Mouse (Mus musculus) macrophage (primary cell): ENCODE results near the gene Gm17660. TPM values are rescaled to one million over a fixed set of nuclear protein-coding genes. Genes with fewer than 3 reads are reported as not detected.

Experiments used
- H3K27ac ChIP-seq: fragments of 350-480 bp; formaldehyde crosslinking; 2 replicates; pipeline ENCODE4 v1.9.0; 2021
- H3K36me3 ChIP-seq: fragments of 350-480 bp; formaldehyde crosslinking; 2 replicates; pipeline ENCODE4 v1.9.0; 2021; ENCODE audit errors: inconsistent target
- H3K4me3 ChIP-seq: fragments of 350-480 bp; formaldehyde crosslinking; 2 replicates; pipeline ENCODE4 v1.9.0; 2021; ENCODE audit errors: inconsistent target
- H3K79me2 ChIP-seq: fragments of 350-480 bp; formaldehyde crosslinking; 2 replicates; pipeline ENCODE4 v1.9.0; 2021; ENCODE audit errors: inconsistent target
- WGBS: methylation state at CpG from one replicate; pipeline ENCODE4 v1.1.7; 2026; ENCODE audit warnings: inconsistent platforms; ENCODE audit not compliant: missing documents; 5-methylcytosine and 5-hydroxymethylcytosine counted together
- polyA plus RNA-seq: library from polyadenylated mRNA; stranded (reverse); fragments of 250-400 nt; gene quantifications from 3 replicates; pipeline ENCODE4 v1.2.4, GENCODE M21; 2018; ENCODE audit warnings: inconsistent platforms
- total RNA-seq, 78 experiments: library from RNA; depleted of rRNA; stranded (reverse); fragments of 250-400 nt; gene quantifications; 1 replicate in 9 of 78; 2 replicates in 24 of 78; 3 replicates in 43 of 78; 4 replicates in 2 of 78; pipeline ENCODE4 v1.2.4; 2018; ENCODE audit warnings: inconsistent platforms in 56 of 78

Gm17660 gene
- not detected for total RNA-seq (2018; cell fraction: chromatin; rRNA removed)
- not detected for total RNA-seq (2018; cell fraction: cytosol; rRNA removed)
- not detected for total RNA-seq (2018; cell fraction: nucleus; rRNA removed)
- polyA plus RNA-seq: not detected in 3 replicates

DNA sequence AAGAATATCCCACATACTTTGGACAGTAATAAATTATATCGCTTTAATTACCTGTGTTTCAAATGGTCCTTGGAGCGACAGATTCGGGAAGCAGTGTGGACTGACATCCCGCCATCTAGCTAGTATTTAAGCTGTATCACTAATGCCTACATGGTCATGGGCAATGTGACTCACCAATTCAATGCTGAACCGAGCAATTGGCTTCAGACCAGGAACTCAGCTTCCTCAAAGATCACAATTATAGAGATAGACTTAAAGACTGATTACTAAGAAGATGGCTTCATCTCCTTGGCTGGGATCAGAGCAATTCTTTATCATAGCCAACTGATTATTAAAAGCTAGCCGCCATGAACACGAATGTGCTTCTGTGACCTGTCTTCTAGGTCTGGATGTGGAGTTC lies at the start of gene Gm17660:
Gene Gm17660, minus strand, starts transcription at position 101 of the 400 bp plus-strand sequence.
- Histone ChIP-seq H3K36me3 (no peaks in the 10 kb centered on the region), H3K4me3 (no peak within 1 kb of the TSS), H3K79me2 (no peaks in the 10 kb centered on the region), H3K27ac (no peak within 1 kb of the TSS)
- WGBS: 90% methylated on average over 7 of the region's 7 CpGs

DNA sequence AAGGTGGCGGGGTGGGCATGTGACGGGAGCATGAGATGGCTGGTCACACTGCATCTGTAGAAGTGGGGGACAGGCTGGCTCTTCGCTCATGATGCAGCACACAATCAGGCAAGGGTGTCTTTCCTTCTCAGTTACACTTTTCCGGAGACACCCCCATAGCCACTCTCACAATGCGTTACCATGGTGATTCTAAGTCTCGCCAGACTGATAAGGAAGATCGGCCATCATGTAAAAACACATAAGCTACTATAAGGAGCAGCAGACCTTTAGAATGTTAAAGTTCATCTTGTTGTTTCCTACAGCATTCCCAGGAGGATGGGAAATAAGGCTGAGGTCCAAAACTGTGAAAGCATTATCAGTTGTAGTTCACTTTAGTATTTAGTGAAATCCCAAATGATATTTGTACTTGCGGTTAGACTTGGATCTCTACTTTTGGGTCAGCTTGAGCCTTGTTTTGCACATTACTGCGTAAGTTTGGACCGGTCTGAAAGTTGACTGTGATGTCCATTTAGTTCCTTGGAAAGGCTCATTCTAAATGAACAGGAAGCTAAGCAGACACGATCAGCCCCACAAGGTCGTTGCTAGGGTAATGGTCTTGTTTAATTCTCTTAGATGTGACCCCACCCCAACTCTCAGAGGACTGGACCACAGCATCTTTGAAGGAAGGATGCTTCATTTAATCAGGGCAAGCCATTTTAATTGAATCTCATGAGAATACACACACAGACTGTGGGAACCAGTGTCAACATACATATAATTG lies 49.3 kb upstream of the Gm17660 start:
- H3K27ac ChIP-seq: no peak overlapping the region
- no peak overlapping the region for H3K4me3 ChIP-seq
- H3K79me2 ChIP-seq: no peaks in the 10 kb centered on the region
- no peaks in the 10 kb centered on the region for H3K36me3 ChIP-seq
- 89% methylated on average over 12 of the region's 12 CpGs for WGBS

DNA sequence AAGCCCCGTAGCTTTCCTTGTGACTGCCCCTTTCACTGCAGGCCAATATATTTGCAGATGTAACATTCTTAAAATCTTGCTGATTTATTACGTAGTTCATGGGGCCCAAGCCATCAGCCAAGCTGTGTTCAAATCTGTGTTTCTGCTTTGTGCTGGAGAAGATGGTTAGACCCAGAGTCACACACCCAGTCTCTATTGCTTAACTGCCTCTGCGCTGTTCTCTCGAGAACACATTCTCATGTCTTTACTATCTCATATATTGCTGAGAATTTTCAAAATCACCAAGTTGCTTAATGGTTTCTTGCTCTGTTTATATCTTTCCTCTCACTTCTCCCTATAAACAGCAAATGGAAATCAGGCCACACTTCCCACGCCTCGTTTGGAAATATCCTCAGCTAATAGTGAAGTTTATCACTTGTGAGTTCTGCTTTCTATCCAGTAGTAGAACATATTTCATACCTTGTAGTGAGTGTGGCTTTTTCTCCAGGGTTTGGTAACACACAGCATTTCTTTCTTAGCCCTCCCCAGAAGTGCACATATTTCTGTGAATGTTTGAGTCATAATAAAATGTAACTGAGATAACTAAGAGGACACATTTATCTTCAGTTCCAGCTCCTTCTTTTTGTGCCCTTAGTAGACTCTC lies 46.7 kb upstream of the Gm17660 start:
- Histone ChIP-seq H3K36me3 (no peaks in the 10 kb centered on the region), H3K4me3 (no peak overlapping the region), H3K27ac (no peak overlapping the region), H3K79me2 (no peaks in the 10 kb centered on the region)
- WGBS: 73% methylated on average over 6 of the region's 6 CpGs

DNA sequence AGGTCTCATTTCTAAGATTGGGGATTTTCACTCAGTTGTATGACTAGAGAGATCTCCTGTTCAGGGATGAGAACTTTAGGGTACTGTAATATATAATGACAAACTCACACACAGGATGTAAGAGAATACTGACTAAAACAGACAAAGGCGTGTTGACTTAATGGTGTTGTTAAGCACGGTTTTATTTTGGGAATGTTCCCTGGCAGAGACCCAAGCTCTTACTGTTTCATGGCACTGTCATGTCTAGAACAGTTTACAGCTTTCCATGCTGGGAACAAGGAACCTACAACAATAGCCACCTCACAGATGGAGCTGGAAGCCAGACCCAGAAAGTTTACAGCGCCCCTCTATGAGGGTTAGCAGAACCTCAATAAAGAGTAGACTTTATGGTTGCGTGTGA lies 38.5 kb upstream of the Gm17660 start:
- 92% methylated on average over 4 of the region's 4 CpGs for WGBS
- H3K79me2 ChIP-seq: no peaks in the 10 kb centered on the region
- H3K27ac ChIP-seq: no peak overlapping the region
- no peak overlapping the region for H3K4me3 ChIP-seq
- no peaks in the 10 kb centered on the region for H3K36me3 ChIP-seq

DNA sequence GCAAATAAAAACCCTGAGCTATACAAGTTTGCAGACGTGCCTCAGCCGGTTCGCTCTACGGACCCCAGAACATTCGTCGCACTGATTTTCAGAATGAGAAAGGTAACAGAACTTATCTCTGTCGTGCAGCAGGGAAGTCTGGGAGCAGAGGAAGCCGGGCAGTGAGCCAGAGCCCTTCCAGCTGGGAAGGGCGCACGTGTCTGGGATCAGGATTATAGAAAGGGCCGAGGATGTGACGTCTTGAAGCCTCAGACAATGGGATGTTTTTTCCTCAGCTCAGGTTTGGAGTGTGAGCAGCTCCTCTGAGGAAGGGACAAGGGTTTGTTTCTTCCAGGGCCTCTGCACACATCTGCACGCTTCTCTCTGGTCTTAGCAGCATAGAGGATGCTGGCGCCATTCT lies 37.7 kb upstream of the Gm17660 start:
- 74% methylated on average over 14 of the region's 14 CpGs for WGBS
- Histone ChIP-seq H3K4me3 (no peak overlapping the region), H3K36me3 (no peaks in the 10 kb centered on the region), H3K79me2 (no peaks in the 10 kb centered on the region), H3K27ac (no peak overlapping the region)

DNA sequence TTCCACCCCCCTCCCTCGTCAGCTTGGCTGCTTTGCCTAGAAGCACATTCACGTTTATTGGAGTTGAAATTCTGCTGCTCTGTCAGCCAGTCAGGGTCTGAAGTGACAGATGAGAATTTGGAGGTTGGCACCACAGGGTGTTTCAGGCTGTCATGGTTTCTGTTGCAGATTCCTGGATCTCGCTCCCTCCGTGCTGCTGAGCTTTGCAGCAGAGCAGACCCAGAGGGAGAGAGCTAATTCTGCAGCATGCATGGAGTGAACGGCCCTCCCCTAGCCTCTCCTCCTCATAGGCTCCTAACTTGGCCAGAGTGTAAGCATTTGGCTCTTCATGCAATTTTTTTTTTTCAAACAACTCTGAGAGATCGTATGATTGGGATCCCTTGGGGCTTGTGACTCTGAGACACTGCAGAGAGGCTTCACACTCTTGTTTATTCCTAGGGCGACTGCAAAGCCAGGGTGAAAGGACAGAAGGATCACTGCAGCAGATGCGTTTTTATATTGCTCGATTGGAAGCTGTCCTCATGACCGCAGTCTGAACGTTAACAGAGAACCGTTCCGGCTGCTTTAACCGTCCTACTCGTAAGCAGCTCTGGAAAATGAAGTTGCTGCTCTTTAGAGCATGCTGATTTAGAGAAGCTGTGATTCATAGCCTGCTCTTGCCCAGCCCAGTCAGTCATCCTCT lies 36.2 kb upstream of the Gm17660 start, which contains the start of gene Sparcl1:
Gene Sparcl1, minus strand, starts transcription at position 243 of the 682 bp plus-strand sequence.
- no peak within 1 kb of the TSS for H3K4me3 ChIP-seq
- 86% methylated on average over 15 of the region's 15 CpGs for WGBS

DNA sequence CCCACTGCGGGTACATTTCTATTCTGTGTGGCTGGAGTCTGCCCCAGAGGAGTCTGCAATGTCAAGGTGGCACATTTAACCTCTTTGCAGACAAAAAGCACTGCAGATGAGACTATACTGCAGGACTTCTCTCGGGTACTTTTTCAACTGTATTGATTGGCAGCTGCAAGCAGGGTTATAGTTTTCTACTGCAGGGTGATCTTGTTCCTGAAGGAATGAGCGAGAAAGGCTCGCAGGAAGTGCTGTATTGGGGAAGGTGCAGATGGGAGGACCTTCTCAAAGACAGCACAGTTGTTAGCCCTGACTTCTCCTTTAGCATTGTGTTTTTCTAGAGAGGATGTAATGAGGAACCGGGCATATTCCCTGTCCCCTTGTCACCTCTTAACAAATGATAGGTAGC lies 35.1 kb upstream of the Gm17660 start:
- no peaks in the 10 kb centered on the region for H3K36me3 ChIP-seq
- no peak overlapping the region for H3K4me3 ChIP-seq
- 7% methylated on average over 5 of the region's 5 CpGs for WGBS
- no peak overlapping the region for H3K27ac ChIP-seq
- H3K79me2 ChIP-seq: no peaks in the 10 kb centered on the region

More for the DNA sequence above, 36.2 kb upstream of the Gm17660 start, which contains the start of gene Sparcl1:
- H3K27ac ChIP-seq: no peak within 1 kb of the TSS
- no peaks in the 10 kb centered on the region for H3K36me3 ChIP-seq
- no peaks in the 10 kb centered on the region for H3K79me2 ChIP-seq

DNA sequence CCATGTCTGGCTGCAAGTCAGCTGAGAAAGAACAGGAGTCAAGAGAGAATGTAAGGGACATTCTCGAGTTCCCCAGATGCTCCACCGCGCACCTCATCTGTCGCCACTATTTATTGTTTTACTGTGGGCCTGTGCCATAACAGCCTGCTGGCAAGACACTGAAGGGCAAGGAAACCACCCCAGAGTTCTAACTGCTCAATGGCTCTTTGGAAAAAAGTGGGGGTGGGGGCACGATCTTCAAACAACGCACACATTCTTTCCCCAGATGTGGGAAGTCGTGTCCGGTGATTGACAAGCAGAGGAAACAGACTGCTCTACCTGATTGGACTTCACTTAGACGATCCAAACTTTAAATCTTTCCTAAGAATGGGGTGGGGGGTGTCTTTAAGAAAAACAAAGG lies 34.6 kb upstream of the Gm17660 start:
- WGBS: 15% methylated on average over 9 of the region's 9 CpGs
- Histone ChIP-seq H3K36me3 (no peaks in the 10 kb centered on the region), H3K79me2 (no peaks in the 10 kb centered on the region), H3K4me3 (no peak overlapping the region), H3K27ac (no peak overlapping the region)

DNA sequence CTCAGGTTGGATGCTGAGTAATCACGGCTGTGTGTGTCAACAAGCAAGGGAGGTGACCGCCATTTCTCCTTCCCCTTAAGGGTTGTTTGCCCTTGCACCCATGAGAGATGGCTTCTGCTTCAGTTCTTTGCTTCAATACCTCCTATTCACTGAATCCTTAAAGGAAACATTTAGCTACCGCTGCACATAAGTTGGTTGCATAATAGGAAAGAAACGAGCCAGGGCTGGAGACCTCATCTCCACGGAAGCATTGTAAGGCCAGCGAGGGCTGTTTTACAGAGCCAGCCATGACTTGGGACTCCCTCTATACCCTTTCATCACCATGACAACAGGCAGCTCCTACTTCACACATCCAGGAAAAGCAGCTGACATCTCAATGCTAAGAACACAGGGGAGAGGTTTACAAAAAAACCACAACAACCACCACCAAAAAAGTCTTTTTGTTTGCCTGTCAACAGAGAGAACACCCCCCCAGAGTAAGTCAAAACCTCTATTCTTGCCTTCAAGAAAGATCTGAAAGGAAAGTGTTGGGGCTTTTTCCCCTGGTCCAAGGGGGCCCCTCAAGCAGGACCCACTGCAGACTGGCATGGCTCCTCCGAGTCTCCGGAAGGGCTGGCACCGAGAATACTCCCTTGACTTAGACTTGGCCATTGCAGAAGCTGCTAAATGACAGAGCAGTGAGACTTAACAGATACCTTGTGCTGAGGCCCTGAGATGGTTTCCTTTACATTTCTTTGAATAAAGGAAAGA lies 32.9 kb upstream of the Gm17660 start:
- WGBS: 70% methylated on average over 9 of the region's 9 CpGs
- H3K79me2 ChIP-seq: no peaks in the 10 kb centered on the region
- no peaks in the 10 kb centered on the region for H3K36me3 ChIP-seq
- H3K4me3 ChIP-seq: no peak overlapping the region
- no peak overlapping the region for H3K27ac ChIP-seq

DNA sequence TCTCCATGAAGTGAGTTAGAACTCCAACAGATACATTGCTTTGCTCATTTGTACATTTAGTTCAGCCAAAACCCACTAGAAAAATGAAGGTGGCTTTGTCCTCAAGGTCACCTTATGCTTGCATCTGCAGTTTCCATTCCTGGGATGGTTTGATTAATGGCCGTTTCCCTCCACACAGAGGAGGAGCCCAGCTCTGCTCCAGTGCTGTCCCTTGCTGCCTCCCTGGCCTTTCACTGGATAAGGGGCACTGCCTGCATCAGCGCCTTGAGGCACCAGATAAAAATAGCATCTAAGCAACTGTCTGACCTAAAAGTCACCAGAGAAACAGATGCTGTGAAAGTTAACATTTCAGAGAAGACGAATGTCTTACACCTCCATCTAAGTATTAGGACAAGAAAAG lies 32.1 kb upstream of the Gm17660 start:
- Histone ChIP-seq H3K79me2 (no peaks in the 10 kb centered on the region), H3K27ac (no peak overlapping the region), H3K4me3 (no peak overlapping the region), H3K36me3 (no peaks in the 10 kb centered on the region)
- WGBS: 80% methylated on average over 3 of the region's 3 CpGs

DNA sequence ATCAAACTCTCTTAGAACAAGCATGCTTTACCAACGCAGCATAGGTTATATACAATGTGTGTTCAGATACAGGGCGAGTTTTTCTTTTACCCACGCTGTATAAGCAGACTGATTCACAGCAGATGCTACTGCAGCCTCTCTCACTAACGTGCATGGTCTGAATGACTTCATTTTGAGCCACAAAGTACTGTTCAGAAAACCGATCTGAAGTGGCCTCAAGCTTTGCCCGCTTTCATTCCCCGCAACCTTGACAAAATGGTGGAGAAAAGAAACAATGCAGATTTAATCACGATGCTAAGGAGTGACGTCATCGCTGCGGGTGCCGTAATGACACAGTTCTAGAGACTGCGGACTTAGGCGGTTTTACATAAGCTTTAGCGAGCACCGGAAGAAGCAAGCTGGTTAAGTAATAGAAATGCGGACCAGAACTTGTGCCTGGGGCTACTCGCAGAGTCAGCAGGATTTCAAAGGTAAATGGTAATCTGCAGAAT lies 31.5 kb upstream of the Gm17660 start:
- no peak overlapping the region for H3K27ac ChIP-seq
- H3K79me2 ChIP-seq: no peaks in the 10 kb centered on the region
- WGBS: 31% methylated on average over 18 of the region's 18 CpGs
- H3K36me3 ChIP-seq: no peaks in the 10 kb centered on the region
- H3K4me3 ChIP-seq: no peak overlapping the region

DNA sequence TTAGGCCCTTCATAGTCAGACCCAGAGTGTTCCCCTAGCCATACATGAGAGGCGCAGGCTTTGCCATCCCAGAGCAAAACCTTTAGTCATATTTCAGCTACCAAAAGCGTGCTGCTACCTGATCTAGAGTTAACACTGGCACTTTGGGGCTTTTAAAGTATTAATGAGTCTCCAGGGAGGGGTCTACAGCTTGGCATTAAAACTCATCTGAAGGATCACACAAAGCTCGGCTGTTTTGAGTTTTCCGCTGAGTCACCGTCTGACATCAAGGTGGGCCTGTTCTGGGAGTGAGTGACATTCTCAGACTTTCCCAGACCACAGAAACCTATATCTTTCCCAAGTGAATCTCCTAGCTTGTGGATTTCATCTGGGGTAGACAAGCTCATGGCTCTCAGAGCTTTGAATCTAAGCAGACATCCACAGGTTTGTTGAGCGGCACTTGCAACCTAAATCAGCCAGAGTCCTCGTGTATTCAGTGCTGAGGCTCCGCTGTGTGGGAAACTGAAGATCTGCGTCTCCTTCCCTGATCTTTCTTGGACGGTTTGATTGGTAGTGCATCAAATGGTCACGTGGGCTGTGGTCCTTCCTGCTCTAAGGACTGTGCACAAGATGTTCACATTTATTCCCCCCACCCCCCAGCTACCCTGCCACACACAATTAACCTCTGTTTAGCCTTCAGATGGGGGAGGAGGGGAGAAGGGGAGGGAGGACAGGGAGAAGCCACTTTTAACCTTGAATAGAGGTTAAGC lies 30.9 kb upstream of the Gm17660 start:
- Histone ChIP-seq H3K27ac (no peak overlapping the region), H3K36me3 (no peaks in the 10 kb centered on the region), H3K4me3 (no peak overlapping the region), H3K79me2 (no peaks in the 10 kb centered on the region)
- 85% methylated on average over 11 of the region's 11 CpGs for WGBS

DNA sequence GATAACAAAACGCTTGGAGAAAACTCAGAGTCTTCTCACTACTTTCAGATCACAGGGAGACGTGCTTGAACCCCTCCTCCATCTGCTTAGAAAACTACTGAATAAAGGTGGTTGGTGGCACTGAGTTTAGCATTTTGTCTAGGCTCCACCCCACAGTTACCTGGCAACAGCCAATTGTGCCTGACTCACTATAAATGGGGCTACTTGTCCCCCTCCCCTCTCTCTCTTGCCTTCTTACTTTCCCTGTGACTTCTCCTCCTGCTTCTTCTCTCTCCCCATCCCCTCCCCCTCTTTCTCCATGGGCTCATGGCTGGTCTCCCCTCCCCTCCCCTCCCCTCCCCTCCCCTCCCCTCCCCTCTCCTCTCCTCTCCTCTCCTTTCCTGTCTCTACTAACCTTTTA lies 26.7 kb upstream of the Gm17660 start:
- 92% methylated on average over 2 of the region's 2 CpGs for WGBS
- Histone ChIP-seq H3K27ac (no peak overlapping the region), H3K79me2 (no peaks in the 10 kb centered on the region), H3K4me3 (no peak overlapping the region), H3K36me3 (no peaks in the 10 kb centered on the region)

DNA sequence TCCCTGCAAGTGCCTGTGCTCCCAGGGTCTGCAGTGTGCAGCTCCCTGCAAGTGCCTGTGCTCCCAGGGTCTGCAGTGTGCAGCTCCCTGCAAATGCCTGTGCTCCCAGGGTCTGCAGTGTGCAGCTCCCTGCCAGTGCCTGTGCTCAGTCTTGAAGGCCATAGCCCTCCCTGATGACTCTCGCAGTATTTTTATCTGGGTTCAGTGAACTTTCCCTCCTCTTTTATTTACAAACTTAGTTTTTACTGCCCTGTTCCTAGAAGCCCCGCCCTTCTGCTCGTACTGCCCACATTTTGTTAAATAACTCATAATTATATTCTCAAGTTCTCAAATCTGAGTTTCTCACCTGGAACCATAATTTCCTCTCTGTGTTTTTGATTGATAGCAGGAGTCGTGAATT lies 25.8 kb upstream of the Gm17660 start:
- no peak overlapping the region for H3K4me3 ChIP-seq
- H3K36me3 ChIP-seq: no peaks in the 10 kb centered on the region
- no peak overlapping the region for H3K27ac ChIP-seq
- H3K79me2 ChIP-seq: no peaks in the 10 kb centered on the region
- WGBS: 67% methylated on average over 4 of the region's 4 CpGs
